Mouse (Mus musculus) kidney, adult 2 months (tissue): ENCODE measurements around the gene Gm42417.

Source experiments
- CTCF ChIP-seq: fragments of 200-500 bp; conservative IDR thresholded peaks from 2 replicates; pipeline ENCODE4 v1.5.1; 2011; ENCODE audit warnings: low read depth, mild to moderate bottlenecking, control low read depth, low read length, moderate library complexity, mixed read lengths; ENCODE audit not compliant: insufficient read depth, insufficient read length
- POLR2A ChIP-seq: fragments of 200-500 bp; IDR thresholded peaks from one replicate; pipeline ENCODE4 v1.6.1; 2011; ENCODE audit warnings: low read depth, low read length, control low read depth

GRCm38 (mm10) chr1:36569694-36570276 is 30.6 kb upstream of the Gm42417 start:
- TF ChIP-seq CTCF, result no peak
- no peak for TF ChIP-seq POLR2A
